Mouse (Mus musculus) erythroblast, embryonic 14.5 days (primary cell): ENCODE data around the gene Fastk.

Experiments
- GATA1 ChIP-seq: IDR thresholded peaks from 2 replicates; pipeline ENCODE4 v1.6.1; 2012; ENCODE audit warnings: low read length, inconsistent platforms, mixed read lengths
- TAL1 ChIP-seq: IDR thresholded peaks from 3 replicates; pipeline ENCODE4 v1.6.1; 2012; ENCODE audit warnings: low read length, inconsistent platforms, mixed read lengths

DNA sequence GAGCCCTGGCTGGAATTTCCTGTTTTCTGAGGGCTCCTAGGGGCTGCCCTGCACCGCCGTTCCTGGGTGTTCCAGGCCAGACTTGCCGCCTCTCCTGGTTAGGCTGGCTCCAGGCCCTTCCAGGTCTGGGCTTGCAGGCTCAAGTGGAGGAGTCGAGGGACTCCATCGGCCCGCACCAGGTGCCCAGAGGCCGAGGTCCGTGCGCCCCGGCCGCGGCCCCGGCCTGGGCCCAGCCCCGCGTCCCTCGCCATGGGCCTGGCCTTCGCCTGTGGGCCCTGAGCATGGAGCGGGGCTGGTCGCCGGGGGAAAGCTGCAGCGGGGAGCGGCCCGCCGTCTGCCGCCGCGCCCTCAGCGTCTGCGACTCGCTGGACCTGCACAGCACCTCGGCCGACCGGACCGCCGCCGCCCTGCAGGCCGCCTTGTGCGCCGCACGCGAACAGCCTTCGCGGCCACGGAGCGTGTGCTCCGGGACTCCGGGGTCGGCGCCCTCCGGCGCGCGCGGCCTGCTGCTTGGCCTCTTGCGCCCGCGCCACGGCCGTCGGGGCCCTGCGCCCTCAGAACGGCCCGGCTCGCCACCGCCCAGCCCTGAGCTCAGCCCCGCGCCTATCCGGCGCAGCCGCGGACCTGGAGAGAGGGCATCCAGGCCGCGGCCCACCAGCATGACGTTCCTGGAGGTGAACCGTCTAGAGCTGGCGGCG, 29.1 kb upstream of the Fastk start:
- TF ChIP-seq GATA1 (no peak), TAL1 (no peak)
